Mouse (Mus musculus) hindbrain, postnatal 0 days (tissue): ENCODE results near the gene Ahdc1. TPM values are rescaled to one million over a fixed set of nuclear protein-coding genes. Genes with fewer than 3 reads are reported as not detected.

Experiments
- ATAC-seq: fragments of 200-750 bp; cut with Nextera tagmentation; 2 replicates; pipeline ENCODE4 v1.8.0; 2017; ENCODE audit warnings: mild to moderate bottlenecking, moderate TSS enrichment, moderate library complexity
- DNase-seq: peaks from one replicate; pipeline ENCODE4 v3.0.0-alpha.2; 2015; ENCODE audit warnings: low spot score
- H3K27ac ChIP-seq: fragments of 300-500 bp; sonication (generic); 2 replicates; pipeline ENCODE4 v1.5.1; 2014; ENCODE audit warnings: mild to moderate bottlenecking
- H3K27me3 ChIP-seq: fragments of 300-500 bp; sonication (generic); 2 replicates; pipeline ENCODE4 v1.6.1; 2014; ENCODE audit warnings: low read length, mixed read lengths; ENCODE audit not compliant: insufficient read depth
- H3K36me3 ChIP-seq: fragments of 300-500 bp; sonication (generic); 2 replicates; pipeline ENCODE4 v1.6.1; 2014; ENCODE audit warnings: low read length, mixed read lengths; ENCODE audit not compliant: insufficient read depth
- H3K4me1 ChIP-seq: fragments of 300-500 bp; sonication (generic); 2 replicates; pipeline ENCODE4 v1.6.1; 2014; ENCODE audit warnings: antibody characterized with exemption, low read length, mixed read lengths; ENCODE audit not compliant: insufficient read depth
- H3K4me2 ChIP-seq: fragments of 300-500 bp; sonication (generic); 2 replicates; pipeline ENCODE4 v1.6.1; 2014; ENCODE audit warnings: low read depth, mild to moderate bottlenecking, low read length, moderate library complexity, mixed read lengths
- H3K4me3 ChIP-seq: fragments of 300-500 bp; sonication (generic); 2 replicates; pipeline ENCODE4 v1.5.1; 2014; ENCODE audit warnings: low read length
- H3K9ac ChIP-seq: fragments of 300-500 bp; sonication (generic); replicated peaks from 2 replicates; pipeline ENCODE4 v1.6.1; 2014; ENCODE audit warnings: mild to moderate bottlenecking, low read length, moderate library complexity, mixed read lengths
- H3K9me3 ChIP-seq: fragments of 300-500 bp; sonication (generic); 2 replicates; pipeline ENCODE4 v1.6.1; 2016; ENCODE audit warnings: low read length, mixed read lengths
- CTCF ChIP-seq: IDR thresholded peaks from 2 replicates; pipeline ENCODE4 v1.5.1; 2016; ENCODE audit warnings: antibody characterized with exemption, control low read depth, low read depth
- WGBS: fragments of 180-500 bp; shearing (Covaris S2); extraction: QIAGEN DNeasy Blood & Tissue Kit; methylation state at CpG from one replicate; pipeline ENCODE4 v1.1.7; 2014; 5-methylcytosine and 5-hydroxymethylcytosine counted together
- polyA plus RNA-seq: library from polyadenylated mRNA; unstranded; fragments of >200 nt; fragmentation: Nextera tagmentation; extraction: Ambion mirVana; gene quantifications from 2 replicates; pipeline ENCODE4 v1.2.1, GENCODE M21; 2015
- total RNA-seq: library from RNA; depleted of rRNA; stranded (reverse); fragments of >200 nt; gene quantifications from 2 replicates; pipeline ENCODE4 v1.2.3, GENCODE M21; 2014

Gene Ahdc1
- total and polyA plus RNA-seq, 2 experiments from 2014 or later: 10.8 to 106 TPM

DNA sequence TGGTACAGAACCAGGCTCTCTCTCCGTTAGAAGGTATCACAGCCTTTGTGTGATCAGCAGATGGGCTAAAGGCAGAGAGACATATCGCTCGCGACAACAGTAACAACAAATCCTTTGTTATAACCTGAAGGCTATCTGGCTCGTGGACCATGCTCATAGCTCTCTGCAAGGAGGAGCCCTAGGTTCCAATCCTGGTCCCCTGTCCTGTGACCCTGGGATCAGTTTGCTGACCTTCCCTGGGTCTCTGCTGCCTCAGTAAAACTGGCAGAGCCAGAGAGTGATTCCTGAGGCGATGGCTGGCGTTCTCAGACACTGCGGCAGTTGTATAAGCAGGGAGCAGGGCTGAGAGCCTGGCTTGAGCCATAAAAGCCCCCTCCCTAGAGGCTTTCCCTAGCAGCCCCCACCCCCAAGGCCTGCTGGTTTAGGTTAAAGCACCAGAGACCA is 79.2 kb downstream of the Ahdc1 start:
- Histone ChIP-seq H3K4me2 (peak overlapping the region; percentile 18; the same call in 1 of the 2 replicates), H3K27me3 (no peaks in the 10 kb centered on the region), H3K9me3 (no peaks in the 10 kb centered on the region), H3K36me3 (no peaks in the 10 kb centered on the region), H3K9ac (peak overlapping the region; percentile 35; the same call in 1 of the 2 replicates), H3K4me3 (no peak overlapping the region), H3K27ac (peak overlapping the region; percentile 87), H3K4me1 (peaks cover 59% of the 10 kb centered on the region)
- ATAC-seq (peak; percentile 2; the same call in 1 of the 2 replicates), DNase-seq (no peak)
- TF ChIP-seq CTCF: no peak
- 16% methylated on average over 8 of the region's 8 CpGs for WGBS

DNA sequence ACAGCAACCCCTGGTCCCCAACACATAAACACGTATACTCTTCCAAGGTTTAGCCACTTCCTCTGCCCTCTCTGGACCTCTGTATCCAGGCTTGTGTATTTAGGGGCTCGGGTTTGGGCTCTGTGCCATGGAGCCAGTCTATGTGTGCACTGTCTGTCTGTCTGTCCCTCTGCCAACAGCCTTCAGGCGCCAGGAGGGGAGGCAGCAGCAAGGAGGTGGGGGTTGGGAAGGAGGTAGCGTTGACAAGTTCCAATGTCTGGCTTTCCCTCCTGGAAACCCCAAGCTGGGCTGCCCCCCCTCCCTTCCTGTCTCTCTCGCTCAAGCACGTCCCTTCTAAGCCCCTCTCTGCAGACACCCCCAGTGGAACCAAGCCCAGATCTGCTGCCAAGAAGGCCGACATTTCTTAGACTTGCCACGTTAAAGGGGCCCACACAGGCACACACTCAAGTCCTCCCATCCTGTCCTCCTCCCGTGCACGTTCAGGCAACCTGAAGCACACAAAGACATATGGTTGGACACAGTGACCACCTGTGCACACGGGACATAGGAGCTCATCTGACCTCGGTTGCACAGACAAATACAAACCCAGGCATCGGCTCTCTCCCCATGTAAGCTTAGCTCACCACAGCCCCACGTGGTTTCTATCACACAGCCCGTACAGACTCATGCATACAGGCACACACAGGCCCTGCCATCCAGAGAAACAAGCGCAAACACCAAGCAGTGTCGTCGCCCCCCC is 79.8 kb downstream of the Ahdc1 start:
- WGBS: 15% methylated on average over 18 of the region's 18 CpGs
- peak overlapping the region; percentile 35; the same call in 1 of the 2 replicates for H3K9ac ChIP-seq

DNA sequence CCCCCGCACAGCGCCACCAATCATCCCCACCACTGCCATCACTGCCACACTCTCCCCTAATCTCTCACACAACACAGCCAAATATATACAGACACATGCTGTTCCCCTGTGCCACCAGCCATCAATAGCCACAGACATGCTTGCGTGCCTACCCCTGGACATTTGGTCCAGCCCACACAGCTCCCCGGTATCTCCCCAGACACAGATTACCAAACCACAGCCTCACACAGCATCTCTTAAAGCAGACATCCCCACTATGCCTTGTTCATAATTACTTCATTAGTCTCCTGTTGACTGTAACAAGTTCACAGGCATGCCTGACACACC is 80.4 kb downstream of the Ahdc1 start:
- Histone ChIP-seq H3K27ac (peak overlapping the region; percentile 87), H3K9me3 (no peaks in the 10 kb centered on the region), H3K4me2 (no peak overlapping the region), H3K36me3 (no peaks in the 10 kb centered on the region), H3K27me3 (no peaks in the 10 kb centered on the region), H3K4me3 (no peak overlapping the region), H3K4me1 (peaks cover 51% of the 10 kb centered on the region), H3K9ac (no peak overlapping the region)
- TF ChIP-seq CTCF: no peak
- ATAC-seq: no peak
- WGBS: 41% methylated on average over 4 of the region's 4 CpGs
- DNase-seq: no peak

More for the DNA sequence above, 79.8 kb downstream of the Ahdc1 start:
- H3K27me3 ChIP-seq: no peaks in the 10 kb centered on the region
- ATAC-seq (peak; percentile 34), DNase-seq (peak; percentile 83)
- H3K4me1 ChIP-seq: peaks cover 56% of the 10 kb centered on the region
- H3K27ac ChIP-seq: peak overlapping the region; percentile 87
- peak overlapping the region; percentile 18; the same call in 1 of the 2 replicates for H3K4me2 ChIP-seq
- TF ChIP-seq CTCF: peak; percentile 6; the same call in 1 of the 2 replicates
- no peak overlapping the region for H3K4me3 ChIP-seq
- no peaks in the 10 kb centered on the region for H3K9me3 ChIP-seq
- no peaks in the 10 kb centered on the region for H3K36me3 ChIP-seq

DNA sequence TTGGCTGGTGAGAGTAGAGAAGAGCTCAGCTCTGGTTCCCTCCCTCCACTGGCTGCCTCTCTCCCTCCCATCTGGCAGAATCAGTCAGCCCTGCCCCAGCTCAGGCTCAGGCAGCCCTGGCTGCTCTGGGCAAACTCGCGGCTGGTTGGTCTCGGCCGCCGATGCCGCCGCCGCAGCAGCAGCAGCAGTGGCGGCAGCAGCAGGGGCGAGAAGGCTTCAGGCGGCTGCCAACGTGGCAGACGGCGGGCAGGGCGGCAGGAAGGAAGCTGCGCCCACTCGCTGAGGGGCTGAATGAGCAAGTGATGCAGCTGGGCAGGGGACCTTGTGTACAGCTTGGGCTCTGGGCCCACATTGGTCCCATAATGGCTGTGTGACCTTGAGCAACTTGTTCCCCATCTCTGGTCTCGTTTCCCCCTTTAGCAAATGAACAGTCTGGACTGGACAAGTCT is 81.4 kb downstream of the Ahdc1 start:
- peak overlapping the region; percentile 40 for H3K4me2 ChIP-seq
- H3K36me3 ChIP-seq: no peaks in the 10 kb centered on the region
- WGBS: 4% methylated on average over 18 of the region's 18 CpGs
- H3K4me3 ChIP-seq: no peak overlapping the region
- peaks cover 49% of the 10 kb centered on the region for H3K4me1 ChIP-seq
- peak; percentile 23; the same call in 1 of the 2 replicates for TF ChIP-seq CTCF
- H3K9ac ChIP-seq: 0 out of 2 replicates have a peak overlapping the region, but pooled peaks have one; percentile 5
- DNase-seq (peak; percentile 90), ATAC-seq (peak; percentile 76)
- H3K27ac ChIP-seq: peak overlapping the region; percentile 87
- H3K9me3 ChIP-seq: no peaks in the 10 kb centered on the region
- H3K27me3 ChIP-seq: no peaks in the 10 kb centered on the region

DNA sequence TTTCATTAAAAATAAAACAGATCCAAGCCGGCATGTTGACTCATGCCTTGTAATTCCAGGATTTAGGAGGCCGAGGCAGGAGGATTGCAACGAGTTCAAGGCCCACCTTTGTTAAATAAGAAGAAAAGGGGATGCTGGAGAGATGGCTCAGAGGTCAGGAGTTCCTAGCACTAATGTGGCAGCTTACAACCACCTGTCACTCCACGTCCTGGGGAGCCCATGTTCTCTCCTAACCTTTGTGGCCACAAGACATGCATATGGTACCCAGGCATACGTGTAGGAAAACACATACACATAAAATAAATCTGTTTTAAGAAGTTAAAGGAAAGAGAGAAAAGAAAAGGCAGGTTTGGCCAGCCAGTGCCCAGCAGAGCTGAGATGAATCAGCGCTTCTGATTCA is 82.0 kb downstream of the Ahdc1 start:
- no peaks in the 10 kb centered on the region for H3K27me3 ChIP-seq
- H3K27ac ChIP-seq: peak overlapping the region; percentile 87; the same call in 1 of the 2 replicates
- 65% methylated on average over 6 of the region's 6 CpGs for WGBS
- no peak for DNase-seq
- no peaks in the 10 kb centered on the region for H3K36me3 ChIP-seq
- H3K4me1 ChIP-seq: peaks cover 44% of the 10 kb centered on the region
- TF ChIP-seq CTCF: no peak
- ATAC-seq: no peak
- H3K9me3 ChIP-seq: no peaks in the 10 kb centered on the region
- no peak overlapping the region for H3K4me2 ChIP-seq
- H3K4me3 ChIP-seq: no peak overlapping the region
- H3K9ac ChIP-seq: no peak overlapping the region

DNA sequence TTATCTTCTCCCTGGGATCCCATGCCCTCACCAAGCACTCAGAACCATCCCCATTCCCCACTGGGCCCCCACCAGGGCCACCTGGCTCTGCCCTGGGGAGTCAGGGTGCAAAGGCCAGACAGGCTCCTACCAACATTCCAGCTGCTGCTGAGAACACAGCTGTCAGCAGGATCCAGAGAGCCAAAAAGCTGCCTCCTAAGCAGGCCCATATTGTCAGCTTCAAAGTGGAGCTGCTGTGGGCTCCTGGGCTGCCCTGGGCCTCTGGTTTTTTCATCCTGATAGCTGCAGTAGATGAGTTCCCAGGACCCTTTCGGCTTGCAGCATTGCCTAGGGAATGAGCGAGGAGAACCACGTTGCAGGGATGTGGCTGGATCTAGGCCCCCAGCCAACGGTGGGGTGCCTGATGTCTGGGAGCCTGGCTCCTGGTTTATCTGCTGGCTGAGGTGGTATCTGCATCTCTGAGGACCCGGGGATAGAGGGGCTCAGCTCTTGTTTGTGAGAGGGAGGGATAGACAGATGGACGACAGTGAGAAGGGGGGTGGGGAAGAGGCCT is 82.5 kb downstream of the Ahdc1 start:
- DNase-seq (no peak), ATAC-seq (no peak)
- no peaks in the 10 kb centered on the region for H3K9me3 ChIP-seq
- 13% methylated on average over 6 of the region's 6 CpGs for WGBS
- no peaks in the 10 kb centered on the region for H3K27me3 ChIP-seq
- no peaks in the 10 kb centered on the region for H3K36me3 ChIP-seq
- TF ChIP-seq CTCF: no peak
- H3K27ac ChIP-seq: peak overlapping the region; percentile 41; the same call in 1 of the 2 replicates
- no peak overlapping the region for H3K9ac ChIP-seq
- H3K4me1 ChIP-seq: peaks cover 44% of the 10 kb centered on the region
- no peak overlapping the region for H3K4me3 ChIP-seq
- no peak overlapping the region for H3K4me2 ChIP-seq

DNA sequence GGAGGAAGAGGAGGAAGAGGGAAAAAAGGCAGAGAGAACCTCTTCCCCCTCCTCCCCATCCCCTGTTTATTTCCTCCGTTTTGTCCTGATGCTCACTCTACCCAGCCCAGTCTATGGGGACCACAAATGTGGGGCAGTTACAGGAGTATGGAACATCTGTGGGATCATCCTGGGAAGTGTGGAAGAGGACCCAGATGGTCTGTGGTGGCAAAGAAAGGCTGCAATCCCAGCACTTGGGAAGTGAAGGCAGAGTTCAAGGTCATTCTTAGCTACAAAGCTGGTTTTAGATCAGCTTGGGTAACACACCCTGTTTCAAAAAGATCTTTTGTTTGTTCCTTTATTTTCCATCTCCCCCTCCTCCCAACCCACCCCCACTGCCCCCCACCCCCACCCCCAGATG is 83.2 kb downstream of the Ahdc1 start:
- DNase-seq (no peak), ATAC-seq (no peak)
- no peaks in the 10 kb centered on the region for H3K27me3 ChIP-seq
- WGBS: 14% methylated on average over 1 of the region's 1 CpGs
- H3K27ac ChIP-seq: peak overlapping the region; percentile 90
- H3K9ac ChIP-seq: no peak overlapping the region
- peaks cover 44% of the 10 kb centered on the region for H3K4me1 ChIP-seq
- no peaks in the 10 kb centered on the region for H3K9me3 ChIP-seq
- no peak overlapping the region for H3K4me3 ChIP-seq
- no peak for TF ChIP-seq CTCF
- H3K4me2 ChIP-seq: no peak overlapping the region
- H3K36me3 ChIP-seq: no peaks in the 10 kb centered on the region
